Mouse (Mus musculus) intestine, embryonic 16.5 days (tissue): ENCODE results near the gene Tnrc18. TPM values are rescaled to one million over a fixed set of nuclear protein-coding genes. Genes with fewer than 3 reads are reported as not detected.

Experiments used
- ATAC-seq: fragments of 200-750 bp; cut with Nextera tagmentation; 2 replicates; pipeline ENCODE4 v1.8.0; 2017; ENCODE audit warnings: moderate TSS enrichment, moderate library complexity
- H3K27ac ChIP-seq: fragments of 300-500 bp; sonication (generic); 2 replicates; pipeline ENCODE4 v1.5.1; 2014; ENCODE audit warnings: mild to moderate bottlenecking, low read length
- H3K27me3 ChIP-seq: fragments of 300-500 bp; sonication (generic); replicated peaks from 2 replicates; pipeline ENCODE4 v1.6.1; 2014; ENCODE audit warnings: low read length, control low read depth, mixed read lengths; ENCODE audit not compliant: control insufficient read depth, insufficient read depth
- H3K36me3 ChIP-seq: fragments of 300-500 bp; sonication (generic); 2 replicates; pipeline ENCODE4 v1.6.1; 2014; ENCODE audit warnings: low read length, control low read depth; ENCODE audit not compliant: control insufficient read depth, insufficient read depth
- H3K4me1 ChIP-seq: fragments of 300-500 bp; sonication (generic); 2 replicates; pipeline ENCODE4 v1.6.1; 2014; ENCODE audit warnings: low read length, control low read depth, mixed read lengths; ENCODE audit not compliant: control insufficient read depth, insufficient read depth
- H3K4me2 ChIP-seq: fragments of 300-500 bp; sonication (generic); 2 replicates; pipeline ENCODE4 v1.6.1; 2014; ENCODE audit warnings: low read depth, low read length, control low read depth
- H3K4me3 ChIP-seq: fragments of 300-500 bp; sonication (generic); 2 replicates; pipeline ENCODE4 v1.5.1; 2014; ENCODE audit warnings: mild to moderate bottlenecking, low read length
- H3K9ac ChIP-seq: fragments of 300-500 bp; sonication (generic); 2 replicates; pipeline ENCODE4 v1.6.1; 2014; ENCODE audit warnings: low read depth, low read length
- H3K9me3 ChIP-seq: fragments of 300-500 bp; sonication (generic); 2 replicates; pipeline ENCODE4 v1.6.1; 2016; ENCODE audit warnings: low read length, control low read depth; ENCODE audit not compliant: control insufficient read depth
- WGBS: fragments of 180-500 bp; shearing (Covaris S2); extraction: QIAGEN DNeasy Blood & Tissue Kit; methylation state at CpG from one replicate; pipeline ENCODE4 v1.1.7; 2014; 5-methylcytosine and 5-hydroxymethylcytosine counted together
- polyA plus RNA-seq: library from polyadenylated mRNA; unstranded; fragments of >200 nt; fragmentation: Nextera tagmentation; extraction: Ambion mirVana; gene quantifications from 2 replicates; pipeline ENCODE4 v1.2.1, GENCODE M21; 2015

Tnrc18 gene
- polyA plus RNA-seq, 1 experiment from 2014 or later, result 10.5 TPM

DNA sequence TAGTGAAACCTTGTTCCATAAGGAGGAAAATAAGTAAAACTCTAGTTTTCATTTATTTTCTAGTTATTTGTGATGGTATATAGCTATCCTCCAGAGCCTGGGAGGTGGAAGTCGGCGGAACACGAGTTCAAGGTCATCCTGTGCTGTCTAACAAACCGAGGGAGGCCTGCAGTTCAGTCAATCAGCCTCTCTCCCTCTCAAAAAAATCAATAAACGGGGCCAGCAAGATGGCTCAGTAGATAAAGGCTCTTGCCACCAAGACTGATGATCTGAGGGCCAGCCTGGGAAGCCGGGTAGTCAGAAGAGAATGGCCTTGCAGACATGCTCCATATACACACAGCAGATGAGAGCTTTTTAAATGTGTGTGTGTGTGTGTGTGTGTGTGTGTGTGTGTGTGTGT lies 6.6 kb upstream of the Tnrc18 start:
- 23% methylated on average over 6 of the region's 6 CpGs for WGBS

GRCm38 (mm10) chr5:142823096-142824062 lies 5.9 kb upstream of the Tnrc18 start:
- no peaks in the 10 kb centered on the region for H3K27me3 ChIP-seq
- peak overlapping the region; percentile 98 for H3K9ac ChIP-seq
- H3K4me3 ChIP-seq, result peak overlapping the region; percentile 95
- H3K9me3 ChIP-seq, result no peaks in the 10 kb centered on the region
- H3K27ac ChIP-seq, result peak overlapping the region; percentile 100
- peak overlapping the region; percentile 86 for H3K4me2 ChIP-seq
- H3K4me1 ChIP-seq, result peaks cover 15% of the 10 kb centered on the region
- peak; percentile 52 for ATAC-seq
- H3K36me3 ChIP-seq, result no peaks in the 10 kb centered on the region
- 7% methylated on average over 31 of the region's 31 CpGs for WGBS

More for the DNA sequence above, 6.6 kb upstream of the Tnrc18 start:
- peak overlapping the region; percentile 100 for H3K27ac ChIP-seq
- H3K4me1 ChIP-seq, result peaks cover 15% of the 10 kb centered on the region
- no peaks in the 10 kb centered on the region for H3K36me3 ChIP-seq
- peak overlapping the region; percentile 86 for H3K4me2 ChIP-seq
- no peaks in the 10 kb centered on the region for H3K9me3 ChIP-seq
- peak overlapping the region; percentile 98 for H3K9ac ChIP-seq
- H3K4me3 ChIP-seq, result peak overlapping the region; percentile 95
- no peak for ATAC-seq
- H3K27me3 ChIP-seq, result no peaks in the 10 kb centered on the region

- H3K9me3 ChIP-seq, result no peaks in the 10 kb centered on the region
- H3K4me2 ChIP-seq, result peak overlapping the region; percentile 86
- no peaks in the 10 kb centered on the region for H3K27me3 ChIP-seq
- WGBS, result under 1% methylated on average over 35 of the region's 36 CpGs
- peak overlapping the region; percentile 98 for H3K9ac ChIP-seq
- H3K4me3 ChIP-seq, result peak overlapping the region; percentile 95
- peak overlapping the region; percentile 100 for H3K27ac ChIP-seq
- no peak for ATAC-seq
- H3K4me1 ChIP-seq, result peaks cover 15% of the 10 kb centered on the region
- H3K36me3 ChIP-seq, result no peaks in the 10 kb centered on the region
These were observed 5.0 kb upstream of the Tnrc18 start for GRCm38 (mm10) chr5:142822286-142823095.

GRCm38 (mm10) chr5:142821974-142822285 lies 4.5 kb upstream of the Tnrc18 start:
- H3K9me3 ChIP-seq, result no peaks in the 10 kb centered on the region
- under 1% methylated on average over 9 of the region's 9 CpGs for WGBS
- H3K36me3 ChIP-seq, result no peaks in the 10 kb centered on the region
- peak overlapping the region; percentile 98 for H3K9ac ChIP-seq
- peaks cover 15% of the 10 kb centered on the region for H3K4me1 ChIP-seq
- peak overlapping the region; percentile 100 for H3K27ac ChIP-seq
- no peak for ATAC-seq
- H3K4me3 ChIP-seq, result peak overlapping the region; percentile 95
- H3K27me3 ChIP-seq, result no peaks in the 10 kb centered on the region
- H3K4me2 ChIP-seq, result peak overlapping the region; percentile 86

- peak overlapping the region; percentile 100 for H3K27ac ChIP-seq
- H3K4me1 ChIP-seq, result peaks cover 15% of the 10 kb centered on the region
- peak overlapping the region; percentile 95 for H3K4me3 ChIP-seq
- no peaks in the 10 kb centered on the region for H3K27me3 ChIP-seq
- no peaks in the 10 kb centered on the region for H3K9me3 ChIP-seq
- H3K36me3 ChIP-seq, result no peaks in the 10 kb centered on the region
- ATAC-seq, result peak; percentile 58
- H3K4me2 ChIP-seq, result peak overlapping the region; percentile 86
- H3K9ac ChIP-seq, result peak overlapping the region; percentile 98
- under 1% methylated on average over 36 of the region's 36 CpGs for WGBS
These were observed 4.0 kb upstream of the Tnrc18 start for GRCm38 (mm10) chr5:142821266-142821973.

- Histone ChIP-seq H3K4me2 (peak overlapping the region; percentile 86), H3K4me1 (peaks cover 15% of the 10 kb centered on the region), H3K27ac (peak overlapping the region; percentile 100), H3K9ac (peak overlapping the region; percentile 98), H3K36me3 (no peaks in the 10 kb centered on the region), H3K9me3 (no peaks in the 10 kb centered on the region), H3K4me3 (peak overlapping the region; percentile 95), H3K27me3 (no peaks in the 10 kb centered on the region)
- under 1% methylated on average over 53 of the region's 53 CpGs for WGBS
- no peak for ATAC-seq
These were observed 3.1 kb upstream of the Tnrc18 start for GRCm38 (mm10) chr5:142820276-142821265.

DNA sequence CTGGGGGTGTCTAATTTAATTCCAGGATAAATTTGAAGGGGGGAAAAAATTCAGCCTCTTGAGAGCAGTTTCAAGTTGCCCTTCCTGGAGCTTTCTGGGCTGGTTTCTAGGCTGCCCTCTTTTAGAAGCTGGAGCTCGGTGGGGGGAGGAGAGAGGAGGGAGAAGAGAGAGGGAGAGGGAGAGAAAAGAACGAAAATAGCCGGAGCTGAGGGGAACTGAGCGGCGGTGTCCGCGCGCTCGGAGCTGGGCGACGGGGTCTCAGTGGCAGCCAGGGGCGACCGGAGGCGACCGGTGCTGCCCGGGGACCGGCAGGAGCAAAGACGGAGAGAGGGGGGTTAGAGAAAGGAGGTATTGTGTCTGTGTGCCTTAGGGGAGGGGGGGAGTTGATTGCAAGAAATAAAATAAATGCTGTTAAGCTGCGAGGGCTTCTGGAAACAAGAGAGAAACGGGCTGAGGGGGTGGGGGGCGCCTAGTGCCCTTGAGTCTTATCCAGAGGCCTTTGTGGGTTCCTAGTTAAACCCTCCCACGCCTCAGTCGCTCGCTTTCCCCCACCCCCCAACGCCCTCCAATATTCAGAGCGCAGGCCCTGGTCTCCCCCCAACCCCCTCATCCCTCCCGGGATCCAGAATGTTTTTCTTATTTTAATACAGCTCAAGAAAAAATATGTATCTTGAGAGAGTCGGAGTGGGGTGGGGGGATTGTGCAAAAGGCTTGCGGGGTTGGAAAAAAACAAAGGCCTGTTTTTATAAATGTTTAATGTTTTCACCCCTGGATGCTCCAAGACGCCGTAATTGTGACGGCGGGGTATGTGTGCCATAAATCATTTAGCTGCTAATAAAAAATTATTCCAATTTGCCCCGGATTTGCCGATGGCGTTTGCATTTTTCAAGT lies 2.2 kb upstream of the Tnrc18 start:
- under 1% methylated on average over 36 of the region's 36 CpGs for WGBS
- H3K36me3 ChIP-seq, result no peaks in the 10 kb centered on the region

More for the DNA sequence above, 2.2 kb upstream of the Tnrc18 start:
- Histone ChIP-seq H3K4me2 (peak overlapping the region; percentile 86), H3K9me3 (no peaks in the 10 kb centered on the region), H3K27ac (peak overlapping the region; percentile 100), H3K4me1 (peaks cover 11% of the 10 kb centered on the region), H3K9ac (peak overlapping the region; percentile 98), H3K27me3 (no peaks in the 10 kb centered on the region), H3K4me3 (peak overlapping the region; percentile 95)
- no peak for ATAC-seq
